Comparison of ENCODE assay signal across 8 mouse cellular contexts in the genomic region with DNA sequence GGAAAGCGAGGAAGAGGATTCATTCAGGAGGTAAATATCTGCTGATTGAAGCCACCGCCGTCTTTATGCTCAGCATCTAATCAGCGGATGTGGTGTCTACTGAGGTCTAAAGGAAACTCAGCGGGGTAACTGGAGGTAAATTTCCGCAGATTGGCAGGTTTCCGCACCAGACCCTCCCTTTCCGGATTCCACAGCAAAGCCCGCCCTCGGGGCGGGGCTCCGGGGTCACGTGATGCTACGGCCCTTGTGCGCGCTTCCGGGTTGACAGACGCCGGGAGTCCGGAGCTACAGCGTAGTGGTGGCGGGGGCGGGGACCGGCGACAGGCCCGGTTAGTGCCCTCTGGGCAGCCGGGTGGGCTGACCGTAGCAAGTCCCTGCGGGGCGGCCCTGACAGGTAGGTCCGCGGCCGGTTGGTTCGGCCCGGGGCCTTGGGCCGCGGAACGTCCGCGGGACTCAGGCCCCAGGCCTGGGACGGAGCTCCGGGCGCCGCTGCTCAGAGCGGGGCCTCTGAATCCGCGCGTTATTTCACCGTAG. TPM values are rescaled to one million over a fixed set of nuclear protein-coding genes. Genes with fewer than 3 reads are reported as not detected.
A peak's percentile ranks its signal among the peaks of the same experiment; 100 is the strongest.
DNase-seq lines count a peak whose midpoint lies in the region; ATAC-seq lines count a peak whose summit lies in the region.

A gene (plus strand): TSS at position 247 of the 534 bp plus-strand sequence.

- intact Hi-C loops in gastrocnemius, postnatal 14 days (cut with DNase I; ENCODE audit: low total_unique reads), result loop anchor here (10.0 kb wide), 1 partner anchor 55 kb away; no protein-coding TSS in a partner anchor
- intact Hi-C loops in left cerebral cortex, postnatal 10 days (cut with DNase I), result loop anchor here (10.0 kb wide), 1 partner anchor 55 kb away; no protein-coding TSS in a partner anchor

- DNase-seq in adrenal gland, adult (ENCODE audit: inconsistent age in 2 of 2, low spot score in 1 of 2), result peak; percentile 96 to 98
- DNase-seq in embryo, embryonic 10.5 days (ENCODE audit: low spot score), result peak; percentile 98
- DNase-seq in gastrocnemius, postnatal 14 days, result peak; percentile 93
- DNase-seq in left cerebral cortex, postnatal 10 days (ENCODE audit: extremely low spot score in 1 of 2, low spot score in 2 of 2), result peak; percentile 91 to 96
- DNase-seq in right cerebral cortex, postnatal 25 days, result peak; percentile 93
- DNase-seq in urinary bladder, postnatal 4 days (ENCODE audit: low spot score in 2 of 2), result peak; percentile 88 to 95

- ATAC-seq in inflammation-experienced regulatory T-cells, adult 6 months, result peak; percentile 98
- peak; percentile 96 for ATAC-seq in megakaryocyte-erythroid progenitor cell, adult 5-6 weeks (replicated peaks; ENCODE audit: low FRiP score, low TSS enrichment, poor library complexity, severe bottlenecking)

RNA-seq across cellular contexts. Expression of the gene that starts here (rescaled TPM):
- total RNA-seq in gastrocnemius, postnatal 14 days (2021), result 1 to 10 TPM; 4.3 to 4.7 TPM
- 10 to 100 TPM; 21.3 to 33.2 (median 29.7) TPM for polyA plus RNA-seq in inflammation-experienced regulatory T-cells, adult 6 months (2017; shearing (Covaris generic))
- total RNA-seq in left cerebral cortex, postnatal 10 days (2021), result 10 to 100 TPM; 16.3 to 17.0 TPM
- total RNA-seq in megakaryocyte-erythroid progenitor cell, adult 5-6 weeks (2014; fragmentation: Nextera tagmentation), result 8.9 and 9.9 TPM in 2 replicates
- total RNA-seq in megakaryocyte-erythroid progenitor cell, adult 5-6 weeks (2017), result 11.8 and 21.9 TPM in 2 replicates

Comparison
In these comparisons a context has a peak if more than half of its experiments do, and no peak if none do; other contexts are left out.
1. Peak in every context shown above with its lines: DNase-seq and ATAC-seq.